Mouse (Mus musculus) stomach, embryonic 14.5 days (tissue): ENCODE data around the gene Aes. TPM values are rescaled to one million over a fixed set of nuclear protein-coding genes. Genes with fewer than 3 reads are reported as not detected.

Experiments
- ATAC-seq: fragments of 200-750 bp; cut with Nextera tagmentation; 2 replicates; pipeline ENCODE4 v1.8.0; 2017; ENCODE audit warnings: low read depth, moderate TSS enrichment; ENCODE audit not compliant: insufficient number of reproducible peaks, insufficient read depth, low FRiP score
- H3K27ac ChIP-seq: fragments of 300-500 bp; sonication (generic); 2 replicates; pipeline ENCODE4 v1.5.1; 2014; ENCODE audit warnings: mild to moderate bottlenecking, low read length, moderate library complexity, mixed read lengths
- H3K27me3 ChIP-seq: fragments of 300-500 bp; sonication (generic); 2 replicates; pipeline ENCODE4 v1.6.1; 2014; ENCODE audit warnings: low read length, control low read depth, mixed read lengths; ENCODE audit not compliant: control insufficient read depth, insufficient read depth
- H3K36me3 ChIP-seq: fragments of 300-500 bp; sonication (generic); 2 replicates; pipeline ENCODE4 v1.6.1; 2014; ENCODE audit warnings: mild to moderate bottlenecking, control low read depth, low read length, moderate library complexity, mixed read lengths; ENCODE audit not compliant: control insufficient read depth, insufficient read depth
- H3K4me1 ChIP-seq: fragments of 300-500 bp; sonication (generic); 2 replicates; pipeline ENCODE4 v1.6.1; 2014; ENCODE audit warnings: low read length, control low read depth, mixed read lengths; ENCODE audit not compliant: control insufficient read depth, insufficient read depth
- H3K4me2 ChIP-seq: fragments of 300-500 bp; sonication (generic); replicated peaks from 2 replicates; pipeline ENCODE4 v1.6.1; 2014; ENCODE audit warnings: low read depth, low read length, control low read depth
- H3K4me3 ChIP-seq: fragments of 300-500 bp; sonication (generic); 2 replicates; pipeline ENCODE4 v1.5.1; 2014; ENCODE audit warnings: low read depth, low read length, control low read depth
- H3K9ac ChIP-seq: fragments of 300-500 bp; sonication (generic); replicated peaks from 2 replicates; pipeline ENCODE4 v1.6.1; 2014; ENCODE audit warnings: low read depth, mild to moderate bottlenecking, control low read depth, low read length, moderate library complexity, mixed read lengths
- H3K9me3 ChIP-seq: fragments of 300-500 bp; sonication (generic); 2 replicates; pipeline ENCODE4 v1.6.1; 2016; ENCODE audit warnings: low read depth, low read length, control low read depth; ENCODE audit not compliant: control insufficient read depth
- WGBS: fragments of 180-500 bp; shearing (Covaris S2); extraction: QIAGEN DNeasy Blood & Tissue Kit; methylation state at CpG from one replicate; pipeline ENCODE4 v1.1.7; 2014; 5-methylcytosine and 5-hydroxymethylcytosine counted together
- polyA plus RNA-seq: library from polyadenylated mRNA; unstranded; fragments of >200 nt; fragmentation: Nextera tagmentation; extraction: Ambion mirVana; gene quantifications from 2 replicates; pipeline ENCODE4 v1.2.1, GENCODE M21; 2014

Aes gene
- polyA plus RNA-seq, 1 experiment from 2014 or later: 363 TPM

- no peak for ATAC-seq
- Histone ChIP-seq H3K36me3 (no peaks in the 10 kb centered on the region; the same call in 1 of the 2 replicates), H3K9ac (no peak overlapping the region), H3K9me3 (no peaks in the 10 kb centered on the region), H3K4me2 (no peak overlapping the region), H3K4me3 (no peak overlapping the region), H3K27me3 (no peaks in the 10 kb centered on the region), H3K27ac (peak overlapping the region; percentile 69; the same call in 1 of the 2 replicates), H3K4me1 (peaks cover 25% of the 10 kb centered on the region)
- 87% methylated on average over 13 of the region's 13 CpGs for WGBS
These were observed 12.3 kb upstream of the Aes start for GRCm38 (mm10) chr10:81546788-81547571.

GRCm38 (mm10) chr10:81548944-81549343 is 10.3 kb upstream of the Aes start:
- no peak for ATAC-seq
- peaks cover 6% of the 10 kb centered on the region; the same call in 1 of the 2 replicates for H3K4me1 ChIP-seq
- no peak overlapping the region for H3K9ac ChIP-seq
- H3K36me3 ChIP-seq: no peaks in the 10 kb centered on the region
- no peak overlapping the region for H3K27ac ChIP-seq
- no peak overlapping the region for H3K4me2 ChIP-seq
- no peaks in the 10 kb centered on the region for H3K9me3 ChIP-seq
- no peak overlapping the region for H3K4me3 ChIP-seq
- no peaks in the 10 kb centered on the region for H3K27me3 ChIP-seq
- 71% methylated on average over 5 of the region's 5 CpGs for WGBS

GRCm38 (mm10) chr10:81550257-81550656 is 9.0 kb upstream of the Aes start:
- Histone ChIP-seq H3K36me3 (no peaks in the 10 kb centered on the region), H3K9me3 (no peaks in the 10 kb centered on the region), H3K4me2 (no peak overlapping the region), H3K9ac (no peak overlapping the region), H3K4me3 (no peak overlapping the region), H3K27ac (no peak overlapping the region), H3K27me3 (no peaks in the 10 kb centered on the region), H3K4me1 (peaks cover 2% of the 10 kb centered on the region; the same call in 1 of the 2 replicates)
- 13% methylated on average over 7 of the region's 7 CpGs for WGBS
- no peak for ATAC-seq

- Histone ChIP-seq H3K4me3 (no peak overlapping the region), H3K9ac (no peak overlapping the region), H3K27ac (no peak overlapping the region; the same call in 1 of the 2 replicates), H3K4me1 (peaks cover 2% of the 10 kb centered on the region; the same call in 1 of the 2 replicates), H3K4me2 (no peak overlapping the region), H3K36me3 (no peaks in the 10 kb centered on the region), H3K27me3 (no peaks in the 10 kb centered on the region), H3K9me3 (no peaks in the 10 kb centered on the region; the same call in 1 of the 2 replicates)
- ATAC-seq: peak; percentile 91
- WGBS: 3% methylated on average over 12 of the region's 12 CpGs
These were observed 7.6 kb upstream of the Aes start for GRCm38 (mm10) chr10:81551597-81552102.

DNA sequence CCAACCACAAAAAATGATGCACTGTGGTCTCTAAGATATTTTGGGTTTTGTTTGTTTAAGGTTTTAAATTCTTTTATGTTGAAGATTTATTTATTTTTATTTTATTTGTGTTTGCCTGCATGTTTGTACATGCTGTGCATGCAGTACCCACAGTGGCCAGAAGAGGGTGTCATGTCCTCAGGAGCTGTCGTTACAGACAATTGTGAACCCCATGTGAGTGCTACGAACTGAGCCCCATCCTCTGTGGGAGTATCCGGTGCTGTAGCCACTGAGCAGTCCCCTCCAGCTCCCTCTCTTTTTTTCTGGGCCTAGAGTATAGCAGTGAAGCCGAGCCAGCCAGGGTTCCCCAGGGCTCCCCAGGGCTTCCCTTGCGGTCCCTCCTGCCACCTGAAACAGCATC is 6.1 kb upstream of the Aes start:
- no peak overlapping the region for H3K4me3 ChIP-seq
- H3K27me3 ChIP-seq: no peaks in the 10 kb centered on the region
- H3K9ac ChIP-seq: no peak overlapping the region
- no peak for ATAC-seq
- H3K4me1 ChIP-seq: peaks cover 2% of the 10 kb centered on the region; the same call in 1 of the 2 replicates
- no peaks in the 10 kb centered on the region; the same call in 1 of the 2 replicates for H3K9me3 ChIP-seq
- no peaks in the 10 kb centered on the region for H3K36me3 ChIP-seq
- no peak overlapping the region for H3K4me2 ChIP-seq
- no peak overlapping the region for H3K27ac ChIP-seq
- 91% methylated on average over 5 of the region's 5 CpGs for WGBS

GRCm38 (mm10) chr10:81553807-81554755 is 5.2 kb upstream of the Aes start:
- no peak overlapping the region for H3K4me3 ChIP-seq
- no peaks in the 10 kb centered on the region for H3K36me3 ChIP-seq
- H3K4me2 ChIP-seq: no peak overlapping the region
- ATAC-seq: no peak
- no peak overlapping the region for H3K9ac ChIP-seq
- WGBS: 76% methylated on average over 6 of the region's 6 CpGs
- no peak overlapping the region for H3K27ac ChIP-seq
- H3K9me3 ChIP-seq: no peaks in the 10 kb centered on the region; the same call in 1 of the 2 replicates
- H3K27me3 ChIP-seq: no peaks in the 10 kb centered on the region
- H3K4me1 ChIP-seq: peaks cover 2% of the 10 kb centered on the region; the same call in 1 of the 2 replicates

DNA sequence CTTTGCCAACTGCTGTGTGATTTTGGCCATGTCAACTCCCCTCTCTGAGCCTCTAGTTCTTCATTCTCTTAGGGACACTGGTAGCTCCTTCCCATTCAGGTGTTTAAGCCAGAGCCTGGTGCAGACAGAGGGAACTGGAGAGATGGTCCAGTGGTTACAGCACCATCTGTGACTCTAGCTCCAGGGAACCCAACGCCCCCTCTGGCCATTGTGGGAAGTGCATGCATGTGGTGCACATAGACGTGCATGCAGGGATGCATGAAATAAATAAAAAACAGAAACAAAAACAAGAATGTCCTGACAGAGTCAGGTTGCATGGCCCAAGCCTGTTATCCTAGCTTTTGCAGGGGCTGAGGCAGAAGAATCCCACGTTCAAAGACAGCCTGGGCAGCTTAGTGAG is 3.0 kb upstream of the Aes start:
- peaks cover 6% of the 10 kb centered on the region; the same call in 1 of the 2 replicates for H3K4me1 ChIP-seq
- ATAC-seq: no peak
- H3K36me3 ChIP-seq: peaks cover 2% of the 10 kb centered on the region; the same call in 1 of the 2 replicates
- H3K9me3 ChIP-seq: no peaks in the 10 kb centered on the region; the same call in 1 of the 2 replicates
- no peak overlapping the region for H3K4me3 ChIP-seq
- no peaks in the 10 kb centered on the region for H3K27me3 ChIP-seq
- WGBS: 76% methylated on average over 3 of the region's 3 CpGs
- no peak overlapping the region for H3K4me2 ChIP-seq
- H3K9ac ChIP-seq: no peak overlapping the region
- no peak overlapping the region for H3K27ac ChIP-seq

DNA sequence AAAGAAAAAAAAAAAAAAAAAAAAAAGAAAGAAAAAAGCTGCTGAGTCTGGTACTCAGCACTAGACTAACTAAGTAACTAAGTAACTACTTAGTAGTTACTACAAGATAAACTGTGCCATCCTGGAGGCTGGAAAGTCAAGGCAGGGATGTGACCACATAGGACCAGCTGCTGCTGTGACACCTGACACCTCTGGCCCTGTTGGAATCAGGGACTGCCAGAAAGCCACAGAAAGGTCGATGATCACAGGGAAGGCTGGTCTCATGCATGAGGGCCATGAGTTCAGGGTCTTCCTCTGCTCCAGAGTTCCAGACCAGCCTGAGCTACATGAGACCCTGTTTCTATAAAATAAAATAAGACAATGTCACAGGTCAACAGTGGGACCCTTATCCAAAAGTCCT is 1.8 kb upstream of the Aes start:
- H3K9me3 ChIP-seq: no peaks in the 10 kb centered on the region; the same call in 1 of the 2 replicates
- WGBS: 41% methylated on average over 1 of the region's 1 CpGs
- no peak overlapping the region for H3K9ac ChIP-seq
- ATAC-seq: no peak
- H3K4me1 ChIP-seq: peaks cover 14% of the 10 kb centered on the region; the same call in 1 of the 2 replicates
- no peak overlapping the region for H3K4me2 ChIP-seq
- H3K27me3 ChIP-seq: no peaks in the 10 kb centered on the region
- no peak overlapping the region for H3K27ac ChIP-seq
- H3K4me3 ChIP-seq: no peak overlapping the region
- H3K36me3 ChIP-seq: peaks cover 7% of the 10 kb centered on the region; the same call in 1 of the 2 replicates
